Mouse (Mus musculus) bone marrow macrophage, adult 2 months (primary cell): Measurements from ENCODE around the gene B230104I21Rik.

Experiments used
- CTCF ChIP-seq: IDR thresholded peaks from 2 replicates; pipeline ENCODE4 v1.5.1; 2012; ENCODE audit warnings: low read depth, mild to moderate bottlenecking, low read length, moderate library complexity
- POLR2A ChIP-seq: IDR thresholded peaks from 2 replicates; pipeline ENCODE4 v1.6.1; 2012; ENCODE audit warnings: mild to moderate bottlenecking, low read depth, low read length, borderline replicate concordance

GRCm38 (mm10) chr4:154293735-154294201 lies 42.2 kb upstream of the B230104I21Rik start:
- no peak for TF ChIP-seq POLR2A
- no peak for TF ChIP-seq CTCF
